Mouse (Mus musculus): ENCODE results near the gene Chit1. TPM values are rescaled to one million over a fixed set of nuclear protein-coding genes. Genes with fewer than 3 reads are reported as not detected.

The Chit1 gene
- not detected for polyA plus RNA-seq (2017; shearing (Covaris generic))

- ATAC-seq, result peak; percentile 54
Observed at GRCm38 (mm10) chr1:134110979-134111378, at the start of gene Chit1. TSS of gene Chit1 (plus strand) at chr1:134111242.

DNA sequence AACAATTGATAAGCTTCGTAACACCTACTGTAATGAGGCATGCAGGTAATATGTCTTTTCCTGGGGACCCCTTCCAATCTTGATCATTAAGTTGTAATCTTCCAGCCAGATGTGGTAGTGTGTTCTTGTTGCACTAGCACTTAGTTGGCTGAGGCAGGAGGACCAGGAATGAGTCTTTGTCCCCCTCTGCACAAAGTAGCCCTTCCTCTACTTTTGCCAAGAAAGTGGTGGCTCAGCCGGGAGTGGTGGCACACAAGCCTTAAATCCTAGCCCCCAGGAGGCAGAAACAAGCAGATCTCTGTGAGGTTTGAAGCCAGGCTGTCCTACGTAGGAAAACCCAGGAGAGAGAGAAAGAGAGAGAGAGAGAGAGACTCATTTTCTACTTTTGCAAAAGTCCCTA lies 49.1 kb upstream of the Chit1 start:
- no peak for ATAC-seq

DNA sequence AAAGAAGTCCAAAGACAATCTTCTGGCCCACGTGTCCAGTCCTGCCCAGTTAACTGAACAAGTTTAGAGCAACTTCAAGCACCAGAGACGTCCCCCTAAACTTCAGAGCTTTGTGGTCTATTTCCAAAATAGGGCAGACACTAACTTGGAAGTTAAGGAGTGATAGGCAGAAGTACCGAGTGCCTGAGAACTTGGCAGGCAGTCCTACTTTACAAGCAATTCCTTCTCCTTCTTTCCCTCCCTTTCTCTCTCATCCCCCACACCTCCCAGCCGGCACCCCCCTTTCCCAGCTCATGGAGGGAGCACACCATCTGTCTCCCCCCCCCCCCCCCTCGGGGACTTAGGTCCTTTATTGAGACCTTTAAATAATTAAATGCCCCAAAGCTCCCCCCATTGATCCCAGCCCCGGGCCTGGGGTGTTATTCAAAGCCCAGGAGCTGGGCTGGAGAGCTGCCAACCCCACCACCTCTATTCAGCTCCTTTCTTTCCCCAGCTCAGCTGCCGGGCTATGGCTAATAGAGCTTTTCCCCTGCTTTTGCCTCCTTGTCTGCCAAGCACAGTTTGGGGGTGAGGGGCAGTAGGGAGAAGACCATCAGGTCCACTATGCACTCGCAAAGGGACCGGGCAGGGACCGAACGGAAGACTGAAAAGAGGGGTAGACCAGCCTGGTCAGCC lies 48.5 kb upstream of the Chit1 start:
- no peak for ATAC-seq

DNA sequence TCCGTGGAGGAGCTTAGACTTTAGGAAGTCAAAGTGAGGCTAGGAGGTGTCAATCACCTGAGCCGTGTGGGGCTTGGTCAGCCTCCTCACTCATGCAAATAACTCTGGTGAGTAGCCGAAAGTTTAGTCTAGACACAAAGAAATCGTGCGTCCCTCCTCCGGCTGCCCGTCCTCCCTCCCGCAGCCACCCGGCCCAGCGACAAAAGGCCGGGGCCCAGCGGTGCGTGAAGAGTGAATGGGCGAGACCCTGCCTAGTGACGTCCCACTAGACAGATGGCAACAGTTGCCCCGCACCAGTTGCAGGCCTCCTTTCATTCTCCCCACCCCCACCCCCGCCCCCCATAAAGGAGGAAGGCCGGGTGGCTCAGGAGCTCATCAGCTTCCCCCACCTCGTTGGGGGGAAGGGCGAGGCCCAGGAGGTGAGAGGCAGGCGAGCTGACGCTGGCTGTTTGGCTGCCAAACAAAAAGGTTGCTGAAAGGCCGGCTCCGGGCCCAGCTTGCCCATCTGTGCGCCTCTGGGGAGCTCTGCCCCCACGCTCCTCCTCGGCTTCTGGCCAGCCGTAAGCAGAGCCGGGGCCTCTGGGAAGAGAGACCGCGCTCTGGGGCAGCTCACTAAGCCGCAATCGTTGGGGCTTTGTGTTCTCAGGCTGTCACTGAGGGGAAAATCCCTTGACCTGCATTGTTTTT lies 47.8 kb upstream of the Chit1 start:
- peak; percentile 11 for ATAC-seq

- peak; percentile 16 for ATAC-seq
Observed at GRCm38 (mm10) chr1:134063773-134064125, 47.3 kb upstream of the Chit1 start.

DNA sequence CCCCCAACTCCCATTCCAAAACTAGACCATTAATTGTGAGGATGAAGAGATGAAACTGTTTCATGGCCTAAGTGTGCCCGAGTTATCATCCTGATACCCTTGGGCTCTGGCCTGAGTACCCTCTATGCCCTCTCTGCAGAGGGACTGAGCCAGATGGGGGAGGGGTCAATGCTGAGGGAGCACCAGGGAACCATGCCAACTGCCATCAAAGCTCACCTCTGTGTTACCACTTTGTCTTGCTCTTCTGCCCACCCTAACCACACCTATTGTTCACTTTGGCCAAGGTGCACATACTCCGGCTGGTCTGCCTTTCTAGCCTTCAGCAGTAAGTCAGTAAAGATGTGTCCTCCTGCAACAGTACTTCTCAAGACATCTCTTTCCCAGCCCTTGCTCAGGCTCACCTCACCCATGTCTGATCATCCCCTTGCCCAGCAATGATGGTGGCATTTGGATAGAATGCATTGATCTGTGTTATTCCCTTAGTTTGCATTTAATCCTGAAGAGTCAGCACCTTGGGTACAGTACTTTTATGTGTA lies 46.7 kb upstream of the Chit1 start:
- ATAC-seq, result no peak

DNA sequence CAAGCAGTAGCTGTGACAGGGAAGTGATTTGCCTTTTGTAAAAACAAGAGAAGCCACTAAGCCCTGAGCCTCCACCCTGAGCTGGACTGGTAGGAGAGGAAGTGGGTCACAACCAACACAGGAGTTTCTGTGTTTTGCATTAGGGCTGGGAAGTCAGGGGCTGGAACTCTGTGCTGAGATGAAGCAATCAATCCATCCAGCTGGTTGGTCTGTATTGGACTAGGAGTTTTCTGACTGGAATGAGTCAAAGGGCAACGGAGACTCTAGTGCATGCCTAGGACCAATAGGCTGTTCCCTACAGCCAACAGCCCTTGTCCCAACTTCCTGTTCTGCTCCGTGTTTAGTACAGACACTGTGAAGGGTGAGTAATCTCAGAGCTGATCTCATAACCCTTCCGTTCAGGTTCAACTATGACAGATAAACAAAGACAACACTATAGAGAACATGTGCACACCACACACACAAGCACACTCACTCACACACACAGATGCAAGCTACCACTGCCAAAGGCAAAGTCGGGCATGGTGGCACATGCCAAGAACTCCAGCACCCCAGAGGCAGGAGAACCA lies 45.7 kb upstream of the Chit1 start:
- ATAC-seq, result peak; percentile 45

GRCm38 (mm10) chr1:134066554-134066953 lies 44.5 kb upstream of the Chit1 start:
- ATAC-seq, result no peak

DNA sequence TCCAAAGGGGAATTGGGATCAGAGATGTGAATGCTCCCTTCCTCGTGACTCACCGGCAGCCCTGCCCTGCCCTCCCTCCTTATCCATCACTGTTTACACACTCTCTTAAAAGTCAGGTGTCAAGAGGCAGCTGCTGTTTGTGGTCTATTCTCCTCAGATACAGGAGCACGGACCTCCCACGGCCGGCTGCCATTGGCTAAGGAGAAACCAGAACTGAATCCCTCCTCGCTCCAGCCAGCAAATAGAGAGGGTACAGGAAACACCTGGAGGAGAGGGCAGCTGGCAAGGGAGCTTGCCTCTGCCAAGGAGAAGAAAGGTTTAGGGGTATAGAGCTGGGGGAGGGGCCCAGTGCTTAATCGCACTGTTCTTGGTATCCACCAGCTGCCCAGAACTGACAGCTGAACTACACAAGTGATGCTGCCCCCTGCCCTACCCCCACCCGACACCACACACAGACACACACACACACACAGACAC lies 43.9 kb upstream of the Chit1 start:
- peak; percentile 49 for ATAC-seq

GRCm38 (mm10) chr1:134070099-134070669 lies 40.9 kb upstream of the Chit1 start:
- ATAC-seq, result no peak

DNA sequence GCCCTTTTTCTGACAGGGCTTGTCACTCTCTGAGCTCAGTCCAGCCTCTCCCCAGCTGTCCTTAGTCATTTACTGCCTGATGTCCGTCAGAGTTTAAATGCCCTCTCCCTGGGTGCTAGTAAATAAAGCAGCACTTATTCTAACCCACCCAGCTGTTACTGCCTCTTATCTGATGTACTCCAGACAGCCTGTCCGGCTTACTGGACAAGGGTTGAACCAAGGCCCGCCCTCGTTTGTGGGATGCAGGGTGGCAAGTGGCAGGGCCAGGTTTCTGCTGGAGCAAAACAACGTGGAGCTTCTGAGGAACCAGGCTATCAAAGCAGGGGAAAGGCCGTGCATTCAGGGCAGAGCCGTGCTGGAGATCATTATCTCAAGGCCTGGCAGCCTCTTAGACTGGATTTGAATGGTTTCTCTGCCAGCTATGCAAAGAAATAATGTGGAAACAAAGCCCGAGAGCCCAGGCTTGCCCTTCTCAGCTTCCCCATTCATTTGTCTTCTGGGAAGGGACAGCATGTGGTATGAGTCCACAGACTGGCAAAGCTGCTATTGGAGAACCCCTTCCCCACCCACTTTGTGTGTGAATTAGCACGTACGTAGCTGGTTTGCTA lies 39.5 kb upstream of the Chit1 start:
- no peak for ATAC-seq

DNA sequence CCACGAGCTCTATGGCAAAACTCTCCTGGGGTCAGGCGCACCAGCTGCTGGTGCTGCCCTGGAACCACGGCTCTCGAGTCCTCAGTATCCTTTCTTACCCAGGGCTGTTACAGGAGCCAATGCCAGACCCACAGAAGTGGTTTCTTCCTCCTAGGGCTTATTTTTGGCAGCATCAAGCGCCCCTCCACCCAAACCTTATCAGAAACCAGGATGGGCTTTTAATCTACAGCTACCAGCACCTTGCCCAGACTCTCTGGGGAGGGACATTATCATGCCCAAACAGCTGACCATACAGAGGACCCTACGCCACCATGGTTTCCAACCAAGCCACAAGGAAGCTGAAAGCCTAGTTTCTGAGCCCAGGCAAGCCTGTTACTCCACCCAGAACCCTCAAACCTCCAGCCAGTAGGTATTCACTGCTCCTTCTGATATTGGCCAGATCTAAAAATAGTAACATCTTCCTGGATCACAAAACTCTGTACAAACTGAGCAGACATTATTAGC lies 37.9 kb upstream of the Chit1 start:
- no peak for ATAC-seq

- ATAC-seq, result no peak
Observed at GRCm38 (mm10) chr1:134073658-134074057, 37.4 kb upstream of the Chit1 start.

DNA sequence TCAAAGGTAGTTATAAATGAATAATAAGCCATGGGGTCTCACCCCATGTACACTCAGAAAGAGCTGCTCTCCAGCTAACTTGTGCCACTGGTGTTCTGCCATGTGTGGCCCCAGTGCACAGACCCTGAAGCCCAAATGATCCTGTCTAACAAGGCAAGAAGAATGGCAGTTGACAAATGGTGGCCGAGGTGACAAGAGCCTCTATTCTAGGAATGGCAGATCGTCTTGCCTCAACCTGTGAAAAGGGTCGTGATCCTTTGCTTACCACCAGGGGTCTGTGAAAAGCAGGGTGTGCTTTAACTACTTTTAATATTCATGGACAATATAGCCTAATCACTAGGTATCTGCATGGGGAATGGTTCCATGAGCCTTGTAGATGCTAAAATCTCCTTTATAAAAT lies 36.9 kb upstream of the Chit1 start:
- no peak for ATAC-seq

DNA sequence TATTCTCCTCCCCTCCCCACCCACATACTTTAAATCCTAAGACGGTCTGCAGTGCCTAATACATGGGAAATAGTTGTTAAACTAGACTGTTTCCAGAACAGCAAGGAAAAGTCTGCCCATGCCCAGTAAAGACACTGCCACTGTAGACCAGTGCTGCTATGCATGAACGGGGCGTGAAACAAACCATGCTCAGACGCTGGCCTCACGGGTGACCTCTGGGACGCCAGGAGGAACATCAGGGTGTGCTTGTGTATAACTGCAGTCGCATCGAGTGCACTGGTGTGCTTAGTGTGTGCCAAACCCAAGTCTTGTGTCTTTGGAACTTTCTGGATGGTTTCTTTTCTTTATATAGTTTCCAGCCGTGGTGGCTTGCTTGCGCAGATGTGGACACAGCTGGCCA lies 36.4 kb upstream of the Chit1 start:
- ATAC-seq, result no peak

- ATAC-seq, result no peak
Observed at GRCm38 (mm10) chr1:134075532-134075931, 35.5 kb upstream of the Chit1 start.

GRCm38 (mm10) chr1:134076789-134077188 lies 34.3 kb upstream of the Chit1 start:
- ATAC-seq, result no peak

- ATAC-seq, result peak; percentile 35
Observed at GRCm38 (mm10) chr1:134077389-134078060, 33.5 kb upstream of the Chit1 start.

GRCm38 (mm10) chr1:134078061-134078795 lies 32.8 kb upstream of the Chit1 start:
- ATAC-seq, result peak; percentile 1

GRCm38 (mm10) chr1:134078802-134079476 lies 32.1 kb upstream of the Chit1 start, which contains the start of gene Btg2:
TSS of gene Btg2 (minus strand) at chr1:134079120.
- peak; percentile 67 for ATAC-seq
